Mouse (Mus musculus) ovary, adult 18-20 months (tissue): ENCODE results near the gene Alg3.

ENCODE experiments used
- DNase-seq: peaks from one replicate; pipeline ENCODE4 v3.0.0; 2022; ENCODE audit warnings: low spot score, mixed read lengths

Gene Alg3

DNA sequence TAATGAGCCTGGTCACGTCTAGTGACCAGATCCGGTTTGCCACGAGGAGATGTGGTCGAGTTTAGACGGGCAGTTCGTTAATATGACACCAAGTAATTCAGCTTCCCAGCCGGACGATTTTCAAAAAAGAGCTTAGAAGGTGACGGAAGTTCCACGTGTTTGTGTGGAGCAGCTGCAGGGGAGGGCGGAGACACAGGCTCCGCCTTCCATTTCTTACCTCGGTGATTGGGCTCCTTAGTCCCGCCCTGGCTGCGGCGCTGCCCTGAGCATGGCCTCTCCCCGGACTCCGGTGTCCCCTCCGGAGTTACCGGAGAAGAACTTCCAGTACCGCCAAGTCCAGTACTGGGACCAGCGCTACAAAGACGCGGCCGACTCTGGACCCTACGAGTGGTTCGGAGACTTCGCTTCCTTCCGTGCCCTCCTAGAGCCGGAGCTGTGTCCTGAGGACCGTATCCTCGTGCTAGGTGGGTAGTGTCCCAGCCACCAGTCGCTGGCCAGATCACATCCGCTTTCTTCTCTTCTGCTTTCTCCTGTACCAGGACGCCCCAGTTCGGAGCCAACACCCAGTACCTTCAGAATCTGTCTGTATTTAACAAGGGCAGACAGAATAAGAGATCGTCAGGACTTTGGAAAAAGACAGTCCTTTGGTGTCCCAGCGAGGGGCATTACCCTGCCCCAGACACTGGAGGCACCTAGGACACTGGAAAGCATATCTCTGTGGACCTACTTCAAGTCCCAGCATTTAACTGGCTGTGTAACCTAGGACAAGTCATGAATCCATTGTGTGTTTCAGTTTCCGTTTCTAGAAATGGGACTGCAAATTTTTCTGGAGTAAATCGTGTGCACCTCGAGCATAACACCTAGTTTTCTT lies at the start of gene Alg3, which contains the start of the genes Eef1akmt4 and Gm49333:
TSS of gene Alg3 (minus strand) at position 379 of the 871 bp plus-strand sequence.
TSS of gene Eef1akmt4 (plus strand) at position 237 of the 871 bp plus-strand sequence.
TSS of gene Gm49333 (plus strand) at position 254 of the 871 bp plus-strand sequence.
- peak; percentile 82 for DNase-seq

DNA sequence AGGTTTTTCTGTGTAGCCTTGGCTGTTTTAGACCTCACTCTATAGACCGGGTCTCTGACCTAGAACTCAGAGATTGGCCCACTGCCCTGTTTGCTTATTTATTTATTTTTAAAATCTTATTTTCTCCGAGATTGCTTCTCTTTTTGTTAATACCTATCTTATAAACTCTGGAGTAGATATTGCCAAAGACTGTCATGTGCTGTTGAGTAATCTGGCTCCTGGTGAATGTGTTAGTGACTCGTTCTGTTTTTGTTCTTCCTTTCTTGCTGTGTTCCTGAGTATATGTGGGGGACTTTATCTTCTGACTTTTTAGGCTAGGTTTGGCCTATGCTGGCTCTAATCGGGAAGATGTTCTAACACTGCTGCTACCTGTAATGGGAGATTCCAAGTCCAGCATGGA lies 46.1 kb upstream of the Alg3 start:
- DNase-seq = no peak

DNA sequence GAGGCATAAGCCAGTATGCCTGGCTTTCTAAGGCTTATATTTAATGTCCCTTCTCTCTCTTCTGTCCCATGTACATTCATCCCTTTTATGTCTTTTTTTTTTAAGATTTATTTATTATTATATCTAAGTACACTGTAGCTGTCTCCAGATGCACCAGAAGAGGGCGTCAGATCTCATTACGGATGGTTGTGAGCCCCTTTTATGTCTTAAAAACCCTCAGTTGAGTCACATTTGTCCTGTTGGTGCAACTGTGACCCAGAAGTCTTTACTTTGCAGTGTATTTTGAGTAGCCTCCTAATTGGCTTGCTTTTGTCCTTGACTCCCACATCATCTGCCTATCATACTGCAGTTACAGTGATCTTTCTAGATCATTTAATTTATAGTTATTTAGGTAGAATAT lies 41.8 kb upstream of the Alg3 start:
- no peak for DNase-seq

GRCm38 (mm10) chr16:20651947-20652310 lies 40.4 kb upstream of the Alg3 start:
- no peak for DNase-seq

- peak; percentile 92 for DNase-seq
Observed at GRCm38 (mm10) chr16:20651076-20651946, 39.8 kb upstream of the Alg3 start, which contains the start of gene Psmd2. Gene Psmd2, plus strand, starts transcription at chr16:20651652.

- DNase-seq = no peak
Observed at GRCm38 (mm10) chr16:20643911-20644310, 32.4 kb upstream of the Alg3 start.

DNA sequence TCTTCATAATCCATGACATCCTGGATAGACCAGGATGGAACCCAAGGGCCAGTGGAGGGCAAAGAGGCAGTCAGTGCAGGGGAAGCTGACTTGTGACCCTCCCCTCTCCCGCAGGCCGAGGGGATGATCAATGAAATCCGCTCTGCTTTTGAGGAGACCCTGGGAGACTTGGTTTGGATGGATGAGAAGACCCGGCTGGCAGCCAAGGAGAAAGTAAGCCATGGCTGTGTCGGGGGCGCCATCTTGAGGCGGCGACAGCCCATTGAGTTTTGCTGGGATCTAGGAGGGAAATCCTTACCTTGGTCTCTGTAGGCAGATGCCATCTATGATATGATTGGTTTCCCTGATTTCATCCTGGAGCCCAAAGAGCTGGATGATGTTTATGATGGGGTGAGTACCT lies 30.6 kb upstream of the Alg3 start:
- DNase-seq = peak; percentile 36

- no peak for DNase-seq
Observed at GRCm38 (mm10) chr16:20638367-20638766, 26.8 kb upstream of the Alg3 start.

GRCm38 (mm10) chr16:20637410-20637809 lies 25.9 kb upstream of the Alg3 start:
- DNase-seq = no peak

DNA sequence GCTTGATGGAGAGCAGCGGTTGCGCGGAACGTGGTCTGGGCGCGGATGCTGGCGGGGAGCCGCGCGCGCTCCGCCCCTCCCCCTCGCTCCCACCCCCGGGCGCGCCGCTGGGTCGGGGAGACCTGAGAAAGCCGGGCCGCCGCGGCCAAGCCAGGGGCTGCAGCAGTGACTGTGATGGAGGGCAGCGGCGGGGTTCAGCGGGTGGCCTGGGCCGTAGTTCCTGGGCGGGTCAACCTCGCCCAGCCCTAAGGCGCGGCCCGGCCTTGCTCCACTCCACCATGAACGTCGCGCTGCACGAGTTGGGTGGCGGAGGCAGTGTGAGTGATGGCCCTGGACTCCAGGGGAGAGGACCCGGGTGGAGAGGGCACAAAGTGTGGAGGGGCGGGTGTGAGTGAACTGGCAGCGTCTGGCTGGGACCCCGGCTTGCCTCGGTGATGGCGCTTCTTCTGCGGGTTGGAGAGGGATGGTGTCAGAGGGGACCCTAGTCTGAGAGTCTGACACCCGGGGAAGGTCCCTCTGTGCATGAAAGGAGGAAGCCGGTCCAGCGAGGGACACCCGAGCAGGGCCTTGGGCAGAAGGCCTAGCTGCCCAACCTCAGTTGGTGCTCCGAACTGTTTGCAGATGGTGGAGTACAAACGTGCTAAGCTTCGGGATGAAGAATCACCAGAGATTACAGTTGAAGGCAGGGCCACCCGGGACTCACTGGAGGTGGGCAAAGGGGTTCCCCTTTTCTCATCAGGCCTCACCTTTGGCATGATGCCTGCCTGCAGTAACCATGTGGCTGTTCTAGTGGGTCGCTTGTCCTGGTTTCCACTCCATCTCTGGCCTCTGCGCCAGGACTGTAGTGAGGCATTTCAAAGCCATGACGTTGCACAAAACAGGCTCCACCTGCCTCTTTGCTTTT lies 18.4 kb upstream of the Alg3 start, which contains the start of gene Ece2:
TSS of gene Ece2 (plus strand) at position 98 of the 904 bp plus-strand sequence.
- peak; percentile 16 for DNase-seq

DNA sequence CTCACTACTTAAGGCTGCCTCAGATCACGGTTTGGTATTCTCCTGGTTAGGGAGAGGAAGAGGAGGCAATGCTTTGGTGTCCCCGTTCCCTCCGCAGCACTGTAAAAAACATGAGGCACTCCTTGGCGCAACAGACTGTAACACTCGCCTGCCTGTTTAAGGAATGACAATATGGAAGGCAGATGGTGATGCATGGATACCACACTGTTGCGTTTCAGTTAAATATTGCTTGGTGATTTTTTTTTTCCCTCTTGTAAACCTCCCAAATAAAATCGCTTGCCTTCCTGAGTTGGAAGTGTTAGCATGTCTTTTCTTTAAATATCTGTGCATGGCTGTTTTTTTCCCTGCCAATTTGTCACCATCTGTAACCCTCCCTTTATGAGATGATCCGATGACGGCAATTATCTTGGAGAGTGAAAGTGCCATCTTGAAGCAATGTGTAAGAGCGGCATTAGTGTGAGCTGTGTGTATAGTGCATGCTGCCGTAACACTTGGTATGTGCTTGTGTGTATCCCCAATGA lies 17.4 kb upstream of the Alg3 start:
- DNase-seq = no peak

DNA sequence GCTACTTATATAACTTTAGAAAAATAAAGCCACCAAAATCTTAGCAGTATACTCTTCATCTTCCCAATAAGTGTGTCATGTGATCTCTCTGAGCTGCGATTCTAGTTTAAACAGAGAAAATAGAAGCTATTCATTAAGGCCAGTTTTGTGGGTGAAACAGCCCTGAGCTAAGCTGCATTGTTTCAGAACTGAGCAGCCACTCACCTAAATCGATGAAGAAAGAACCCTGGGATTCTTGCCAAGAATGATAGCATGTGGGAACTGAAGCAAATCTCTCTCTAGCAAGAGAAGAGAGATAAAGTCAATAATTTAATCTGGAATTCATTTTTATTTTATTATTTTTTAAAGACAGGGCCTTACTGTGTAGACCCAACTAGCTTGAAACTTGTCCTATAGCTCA lies 11.7 kb upstream of the Alg3 start:
- DNase-seq = no peak

GRCm38 (mm10) chr16:20621991-20622685 lies 10.6 kb upstream of the Alg3 start:
- DNase-seq = peak; percentile 66

- peak; percentile 43 for DNase-seq
Observed at GRCm38 (mm10) chr16:20621191-20621990, 9.9 kb upstream of the Alg3 start, which contains the start of gene Camk2n2. Gene Camk2n2, minus strand, starts transcription at chr16:20621287.

DNA sequence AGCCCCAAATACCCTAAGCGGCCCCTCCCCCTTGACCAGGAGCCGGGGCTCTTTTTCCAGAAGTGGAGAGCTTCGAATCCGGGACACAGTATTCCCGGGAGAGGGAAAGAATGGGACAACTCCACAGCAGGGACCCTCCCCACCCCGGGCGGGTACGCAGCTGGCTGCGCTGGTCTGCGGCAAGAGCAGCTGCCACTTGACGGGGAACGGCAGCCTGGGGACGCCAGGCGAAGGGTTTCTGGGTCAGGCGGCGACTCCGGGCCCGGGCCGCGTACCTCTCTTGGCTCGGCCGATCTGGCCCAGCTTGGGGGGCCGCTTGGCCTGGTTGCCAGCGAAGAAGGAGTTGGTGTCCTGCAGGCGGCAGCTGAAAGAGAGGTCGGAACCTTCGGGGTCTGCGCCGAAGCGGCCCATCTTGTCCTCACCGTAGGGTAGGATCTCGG lies 9.2 kb upstream of the Alg3 start:
- no peak for DNase-seq

- DNase-seq = no peak
Observed at GRCm38 (mm10) chr16:20620399-20620735, 8.8 kb upstream of the Alg3 start.

- DNase-seq = no peak
Observed at GRCm38 (mm10) chr16:20619541-20620398, 8.2 kb upstream of the Alg3 start.

DNA sequence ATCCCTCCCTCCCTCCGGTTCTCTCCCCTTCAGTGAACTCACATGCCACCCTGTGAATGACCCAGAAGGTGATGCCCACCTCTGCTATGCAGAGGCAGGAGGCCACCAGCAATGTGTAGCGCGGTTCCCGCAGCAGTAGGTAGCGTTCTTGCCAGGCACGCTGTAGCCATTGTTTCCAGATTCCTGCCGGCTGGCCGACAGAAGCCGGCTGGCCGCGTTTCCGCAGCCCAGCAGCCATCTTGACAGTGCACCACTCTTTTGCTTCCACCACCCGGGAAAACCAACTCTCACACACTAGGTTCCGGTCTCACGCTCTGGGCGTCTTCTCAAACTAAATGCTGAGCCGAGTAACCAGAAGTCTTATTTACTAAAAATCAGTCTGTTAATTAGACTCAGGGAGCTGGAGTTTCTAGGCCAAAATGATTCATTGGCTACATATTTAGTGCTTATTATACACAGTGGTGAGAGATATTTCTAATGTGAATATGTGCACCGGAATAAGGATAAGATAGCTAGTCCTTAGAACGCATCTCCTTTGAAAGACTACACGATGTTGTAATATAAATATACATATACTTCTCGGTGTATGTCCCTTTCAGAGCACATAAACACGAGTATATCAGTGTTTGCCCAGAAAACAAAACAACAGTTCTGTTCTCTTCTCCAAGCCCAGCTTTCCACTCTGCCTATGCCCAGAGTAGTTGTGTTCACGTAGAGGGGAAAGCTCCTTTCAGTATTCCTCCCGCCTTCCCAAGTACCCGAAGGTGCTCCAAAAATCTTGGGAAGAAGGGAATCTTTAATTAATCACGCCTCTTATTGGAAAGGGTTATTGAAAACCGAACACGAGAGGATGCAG lies 806 bp downstream of the Alg3 start:
- peak; percentile 52 for DNase-seq
